Mouse (Mus musculus) midbrain, postnatal 0 days (tissue): ENCODE results near the gene Ufd1. TPM values are rescaled to one million over a fixed set of nuclear protein-coding genes. Genes with fewer than 3 reads are reported as not detected.

Experiments used
- ATAC-seq: fragments of 200-750 bp; cut with Nextera tagmentation; 2 replicates; pipeline ENCODE4 v1.8.0; 2017; ENCODE audit warnings: moderate number of reproducible peaks, mild to moderate bottlenecking, moderate TSS enrichment, moderate library complexity; ENCODE audit not compliant: low FRiP score
- DNase-seq: peaks from one replicate; pipeline ENCODE4 v3.0.0-alpha.2; 2015; ENCODE audit warnings: low spot score
- H3K27ac ChIP-seq: fragments of 300-500 bp; sonication (generic); 2 replicates; pipeline ENCODE4 v1.5.1; 2014; ENCODE audit warnings: low read depth, mild to moderate bottlenecking, low read length, mixed read lengths
- H3K27me3 ChIP-seq: fragments of 300-500 bp; sonication (generic); 2 replicates; pipeline ENCODE4 v1.6.1; 2014; ENCODE audit warnings: low read length, control low read depth, mixed read lengths; ENCODE audit not compliant: insufficient read depth
- H3K36me3 ChIP-seq: fragments of 300-500 bp; sonication (generic); 2 replicates; pipeline ENCODE4 v1.6.1; 2014; ENCODE audit warnings: low read length, control low read depth, mixed read lengths; ENCODE audit not compliant: insufficient read depth
- H3K4me1 ChIP-seq: fragments of 300-500 bp; sonication (generic); 2 replicates; pipeline ENCODE4 v1.6.1; 2014; ENCODE audit warnings: mild to moderate bottlenecking, control low read depth, antibody characterized with exemption, low read length, mixed read lengths; ENCODE audit not compliant: insufficient read depth
- H3K4me2 ChIP-seq: fragments of 300-500 bp; sonication (generic); 2 replicates; pipeline ENCODE4 v1.6.1; 2014; ENCODE audit warnings: low read depth, mild to moderate bottlenecking, low read length, mixed read lengths; ENCODE audit not compliant: poor library complexity, severe bottlenecking
- H3K4me3 ChIP-seq: fragments of 300-500 bp; sonication (generic); 2 replicates; pipeline ENCODE4 v1.5.1; 2014; ENCODE audit warnings: low read depth, mild to moderate bottlenecking, low read length, moderate library complexity
- H3K9ac ChIP-seq: fragments of 300-500 bp; sonication (generic); replicated peaks from 2 replicates; pipeline ENCODE4 v1.6.1; 2014; ENCODE audit warnings: mild to moderate bottlenecking, low read length, moderate library complexity, mixed read lengths; ENCODE audit not compliant: poor library complexity, severe bottlenecking
- H3K9me3 ChIP-seq: fragments of 300-500 bp; sonication (generic); 2 replicates; pipeline ENCODE4 v1.6.1; 2016; ENCODE audit warnings: low read length, control low read depth
- CTCF ChIP-seq: IDR thresholded peaks from 2 replicates; pipeline ENCODE4 v1.5.1; 2016; ENCODE audit warnings: antibody characterized with exemption, mild to moderate bottlenecking
- WGBS: fragments of 180-500 bp; shearing (Covaris S2); extraction: QIAGEN DNeasy Blood & Tissue Kit; methylation state at CpG from one replicate; pipeline ENCODE4 v1.1.7; 2014; 5-methylcytosine and 5-hydroxymethylcytosine counted together
- polyA plus RNA-seq: library from polyadenylated mRNA; unstranded; fragments of >200 nt; fragmentation: Nextera tagmentation; extraction: Ambion mirVana; gene quantifications from 2 replicates; pipeline ENCODE4 v1.2.1, GENCODE M21; 2015
- total RNA-seq: library from RNA; depleted of rRNA; stranded (reverse); fragments of >200 nt; gene quantifications from 2 replicates; pipeline ENCODE4 v1.2.3, GENCODE M21; 2014

Gene Ufd1
- total and polyA plus RNA-seq, 2 experiments from 2014 or later: 60.9 to 116 TPM

- H3K9ac ChIP-seq: no peak overlapping the region
- no peak overlapping the region for H3K27ac ChIP-seq
- DNase-seq (no peak), ATAC-seq (no peak)
- peaks cover 39% of the 10 kb centered on the region for H3K27me3 ChIP-seq
- H3K4me2 ChIP-seq: no peak overlapping the region
- peak overlapping the region; percentile 43; the same call in 1 of the 2 replicates for H3K4me3 ChIP-seq
- H3K9me3 ChIP-seq: no peaks in the 10 kb centered on the region
- peaks cover 4% of the 10 kb centered on the region; the same call in 1 of the 2 replicates for H3K4me1 ChIP-seq
- WGBS: 30% methylated on average over 18 of the region's 18 CpGs
- no peaks in the 10 kb centered on the region for H3K36me3 ChIP-seq
- no peak for TF ChIP-seq CTCF
Measured at GRCm38 (mm10) chr16:18775621-18776555, 35.7 kb upstream of the Ufd1 start.

GRCm38 (mm10) chr16:18776556-18777100 lies 35.0 kb upstream of the Ufd1 start, which contains the start of gene Cldn5:
Gene Cldn5, plus strand, starts transcription at chr16:18776847.
- TF ChIP-seq CTCF: no peak
- Histone ChIP-seq H3K4me2 (peak within 1 kb of the TSS; percentile 69), H3K9me3 (no peaks in the 10 kb centered on the region), H3K27me3 (peaks cover 39% of the 10 kb centered on the region), H3K9ac (peak within 1 kb of the TSS; percentile 54), H3K27ac (peak within 1 kb of the TSS; percentile 32; the same call in 1 of the 2 replicates), H3K36me3 (no peaks in the 10 kb centered on the region), H3K4me1 (peaks cover 4% of the 10 kb centered on the region; the same call in 1 of the 2 replicates), H3K4me3 (peak within 1 kb of the TSS; percentile 43)
- WGBS: 6% methylated on average over 19 of the region's 19 CpGs
- ATAC-seq (peak; percentile 21; the same call in 1 of the 2 replicates), DNase-seq (no peak)

- Histone ChIP-seq H3K4me3 (peak overlapping the region; percentile 43), H3K4me2 (peak overlapping the region; percentile 69), H3K9me3 (no peaks in the 10 kb centered on the region), H3K27ac (peak overlapping the region; percentile 32; the same call in 1 of the 2 replicates), H3K9ac (peak overlapping the region; percentile 54), H3K4me1 (peaks cover 4% of the 10 kb centered on the region; the same call in 1 of the 2 replicates), H3K27me3 (peaks cover 39% of the 10 kb centered on the region), H3K36me3 (no peaks in the 10 kb centered on the region)
- WGBS: 3% methylated on average over 69 of the region's 80 CpGs
- peak; percentile 1; the same call in 1 of the 2 replicates for TF ChIP-seq CTCF
- ATAC-seq: peak; percentile 71
- no peak for DNase-seq
Measured at GRCm38 (mm10) chr16:18777101-18778080, 34.2 kb upstream of the Ufd1 start.

GRCm38 (mm10) chr16:18778461-18778860 lies 33.1 kb upstream of the Ufd1 start:
- H3K27ac ChIP-seq: no peak overlapping the region
- H3K4me1 ChIP-seq: peaks cover 4% of the 10 kb centered on the region; the same call in 1 of the 2 replicates
- no peaks in the 10 kb centered on the region for H3K9me3 ChIP-seq
- no peaks in the 10 kb centered on the region for H3K36me3 ChIP-seq
- H3K4me3 ChIP-seq: peak overlapping the region; percentile 43; the same call in 1 of the 2 replicates
- DNase-seq (no peak), ATAC-seq (no peak)
- H3K27me3 ChIP-seq: peaks cover 39% of the 10 kb centered on the region
- no peak overlapping the region for H3K9ac ChIP-seq
- no peak overlapping the region for H3K4me2 ChIP-seq
- 45% methylated on average over 2 of the region's 2 CpGs for WGBS
- no peak for TF ChIP-seq CTCF

- H3K9me3 ChIP-seq: no peaks in the 10 kb centered on the region
- peaks cover 4% of the 10 kb centered on the region; the same call in 1 of the 2 replicates for H3K4me1 ChIP-seq
- no peak overlapping the region for H3K4me3 ChIP-seq
- TF ChIP-seq CTCF: no peak
- H3K9ac ChIP-seq: no peak overlapping the region
- H3K4me2 ChIP-seq: no peak overlapping the region
- no peaks in the 10 kb centered on the region for H3K36me3 ChIP-seq
- 93% methylated on average over 10 of the region's 10 CpGs for WGBS
- DNase-seq (no peak), ATAC-seq (no peak)
- H3K27ac ChIP-seq: no peak overlapping the region
- H3K27me3 ChIP-seq: peaks cover 22% of the 10 kb centered on the region
Measured at GRCm38 (mm10) chr16:18781810-18782209, 29.8 kb upstream of the Ufd1 start.
